ENCODE assay signal across 26 mouse cellular contexts in the genomic region with DNA sequence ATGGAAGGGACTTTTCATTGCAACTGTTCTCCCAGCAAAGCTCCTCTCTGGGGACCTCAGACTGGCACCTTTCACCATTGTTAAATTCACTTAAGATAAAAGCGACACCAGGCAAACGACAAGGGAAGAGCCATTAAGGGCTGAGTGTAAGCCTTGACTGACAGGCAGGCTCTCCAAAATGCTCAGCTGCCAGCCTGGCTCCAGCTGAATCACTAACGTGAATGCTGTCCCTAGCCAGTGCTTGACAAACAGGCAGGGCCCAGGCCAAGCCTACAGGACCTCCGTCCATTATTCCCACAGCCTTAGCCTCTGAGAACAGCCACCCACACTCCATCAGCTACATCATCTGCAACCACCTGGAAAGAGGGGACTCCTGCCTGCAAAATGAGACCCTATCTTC.
A peak's percentile ranks its signal among the peaks of the same experiment; 100 is the strongest.
DNase-seq lines count a peak whose midpoint lies in the region; ATAC-seq and TF ChIP-seq lines count a peak whose summit lies in the region.
"Had no signal": no experiment of that assay in that cellular context is flagged by ENCODE, and none has a peak within 500 bp of the region (broad histone marks: within the 10 kb centered on the region; RNA-seq: fewer than 3 reads in every experiment).

No protein-coding gene starts in this region.

- ATAC-seq in forebrain, embryonic 12.5 days (ENCODE audit: low FRiP score) = 0 out of 2 replicates have a peak, but pooled peaks have one; percentile 17
- peak; percentile 29; the same call in 1 of the 2 replicates for ATAC-seq in hindbrain, embryonic 12.5 days (ENCODE audit: low FRiP score)
- no peak for ATAC-seq in hindbrain, embryonic 14.5 days (ENCODE audit: low FRiP score)
- peak; percentile 55 for ATAC-seq in forebrain, embryonic 16.5 days
- ATAC-seq: activated CD4-positive, CD25-positive, alpha-beta regulatory T cell, adult 4 months; inflammation-experienced regulatory T-cells, adult 6 months; intestine, postnatal 0 days; Patski had no signal

- no peaks in the 10 kb centered on the region for H3K27me3 ChIP-seq in forebrain, embryonic 12.5 days
- no peaks in the 10 kb centered on the region for H3K27me3 ChIP-seq in forebrain, embryonic 10.5 days (ENCODE audit: poor library complexity, severe bottlenecking)
- H3K27me3 ChIP-seq in hindbrain, embryonic 12.5 days = no peaks in the 10 kb centered on the region; the same call in 1 of the 2 replicates
- H3K27me3 ChIP-seq in hindbrain, embryonic 14.5 days (ENCODE audit: control insufficient read depth, insufficient read depth, low read length) = no peaks in the 10 kb centered on the region
- no peaks in the 10 kb centered on the region for H3K27me3 ChIP-seq in forebrain, embryonic 16.5 days (replicated peaks; ENCODE audit: control insufficient read depth, insufficient read depth, low read length)
- H3K27me3 ChIP-seq: CH12.LX; embryonic facial prominence, embryonic 15.5 days; heart, embryonic 15.5 days; Patski had no signal

- H3K9me3 ChIP-seq in forebrain, embryonic 12.5 days = no peaks in the 10 kb centered on the region
- no peaks in the 10 kb centered on the region for H3K9me3 ChIP-seq in forebrain, embryonic 10.5 days
- no peaks in the 10 kb centered on the region for H3K9me3 ChIP-seq in hindbrain, embryonic 12.5 days (replicated peaks)
- H3K9me3 ChIP-seq in hindbrain, embryonic 14.5 days (ENCODE audit: control insufficient read depth, low read length) = peaks cover under 1% of the 10 kb centered on the region; the same call in 1 of the 2 replicates
- H3K9me3 ChIP-seq in forebrain, embryonic 16.5 days (ENCODE audit: control insufficient read depth, low read length) = no peaks in the 10 kb centered on the region
- H3K9me3 ChIP-seq: embryonic facial prominence, embryonic 15.5 days; heart, embryonic 15.5 days had no signal

- TF ChIP-seq POLR2A in brain, embryonic 14.5 days (IDR thresholded peaks at IDR 0.05; ENCODE audit: borderline replicate concordance, extremely low read depth, insufficient read depth, insufficient read length, poor library complexity, severe bottlenecking) = no peak

- TF ChIP-seq CTCF in brain, embryonic 14.5 days (IDR thresholded peaks at IDR 0.05; ENCODE audit: borderline replicate concordance, extremely low read depth, insufficient read depth, insufficient read length) = no peak

- H3K36me3 ChIP-seq in forebrain, embryonic 12.5 days (replicated peaks) = no peaks in the 10 kb centered on the region
- H3K36me3 ChIP-seq in forebrain, embryonic 10.5 days (replicated peaks) = no peaks in the 10 kb centered on the region
- no peaks in the 10 kb centered on the region for H3K36me3 ChIP-seq in hindbrain, embryonic 12.5 days
- no peaks in the 10 kb centered on the region for H3K36me3 ChIP-seq in hindbrain, embryonic 14.5 days (replicated peaks; ENCODE audit: control insufficient read depth, insufficient read depth)
- no peaks in the 10 kb centered on the region for H3K36me3 ChIP-seq in forebrain, embryonic 16.5 days (ENCODE audit: control insufficient read depth, insufficient read depth)
- H3K36me3 ChIP-seq: embryonic facial prominence, embryonic 15.5 days; heart, embryonic 15.5 days had no signal

- no peak for DNase-seq in forebrain, embryonic 10.5 days (ENCODE audit: extremely low spot score, low spot score)
- no peak for DNase-seq in hindbrain, embryonic 14.5 days (ENCODE audit: low spot score)
- peak; percentile 74 for DNase-seq in brain, embryonic 14.5 days (ENCODE audit: low read depth)
- no peak for DNase-seq in lung, adult 18-20 months
- DNase-seq: adrenal gland, postnatal 25 days; cerebellum, adult 11 months; cerebellum, adult 9-10 months; embryo, embryonic 11 days; gastrocnemius, adult 2 months; gastrocnemius, postnatal 36 days; heart, adult 2 months; heart, postnatal 14 days; kidney, adult 8-10 months had no signal

- H3K9ac ChIP-seq in forebrain, embryonic 12.5 days = no peak overlapping the region
- H3K9ac ChIP-seq in hindbrain, embryonic 12.5 days = no peak overlapping the region
- H3K9ac ChIP-seq in hindbrain, embryonic 14.5 days = no peak overlapping the region
- H3K9ac ChIP-seq in forebrain, embryonic 16.5 days (replicated peaks; ENCODE audit: low read depth, low read length) = no peak overlapping the region
- H3K9ac ChIP-seq: embryonic facial prominence, embryonic 15.5 days; heart, embryonic 15.5 days had no signal

- peaks cover 14% of the 10 kb centered on the region for H3K4me1 ChIP-seq in forebrain, embryonic 12.5 days
- peaks cover 13% of the 10 kb centered on the region for H3K4me1 ChIP-seq in forebrain, embryonic 10.5 days
- 0 out of 2 replicates have a peak, but pooled peaks cover 6% of the 10 kb centered on the region for H3K4me1 ChIP-seq in hindbrain, embryonic 12.5 days
- peaks cover 4% of the 10 kb centered on the region; the same call in 1 of the 2 replicates for H3K4me1 ChIP-seq in hindbrain, embryonic 14.5 days (replicated peaks; ENCODE audit: control insufficient read depth, insufficient read depth, low read length)
- peaks cover 5% of the 10 kb centered on the region for H3K4me1 ChIP-seq in forebrain, embryonic 16.5 days (replicated peaks; ENCODE audit: control insufficient read depth, insufficient read depth, low read length)
- H3K4me1 ChIP-seq: embryonic facial prominence, embryonic 15.5 days; heart, embryonic 15.5 days had no signal

- WGBS in forebrain, embryonic 12.5 days = 29% methylated on average over 4 of the region's 4 CpGs
- WGBS in forebrain, embryonic 10.5 days = 32% methylated on average over 4 of the region's 4 CpGs
- WGBS in hindbrain, embryonic 12.5 days = 38% methylated on average over 4 of the region's 4 CpGs
- 39% methylated on average over 4 of the region's 4 CpGs for WGBS in hindbrain, embryonic 14.5 days
- WGBS in forebrain, embryonic 16.5 days = 21% methylated on average over 4 of the region's 4 CpGs

- no peak overlapping the region for H3K4me3 ChIP-seq in forebrain, embryonic 12.5 days (replicated peaks)
- no peak overlapping the region for H3K4me3 ChIP-seq in forebrain, embryonic 10.5 days
- no peak overlapping the region for H3K4me3 ChIP-seq in hindbrain, embryonic 12.5 days
- no peak overlapping the region for H3K4me3 ChIP-seq in hindbrain, embryonic 14.5 days (replicated peaks; ENCODE audit: low read length)
- H3K4me3 ChIP-seq in forebrain, embryonic 16.5 days (replicated peaks; ENCODE audit: low read length) = no peak overlapping the region
- H3K4me3 ChIP-seq: embryonic facial prominence, embryonic 15.5 days; erythroblast, embryonic 14.5 days; gastrocnemius, adult 2 months; heart, adult 2 months; heart, embryonic 15.5 days had no signal

- peak overlapping the region; percentile 21; the same call in 1 of the 2 replicates for H3K27ac ChIP-seq in forebrain, embryonic 12.5 days
- H3K27ac ChIP-seq in forebrain, embryonic 10.5 days = no peak overlapping the region
- H3K27ac ChIP-seq in hindbrain, embryonic 12.5 days = no peak overlapping the region
- H3K27ac ChIP-seq in hindbrain, embryonic 14.5 days = no peak overlapping the region
- peak overlapping the region; percentile 27; the same call in 1 of the 2 replicates for H3K27ac ChIP-seq in forebrain, embryonic 16.5 days (ENCODE audit: low read length)
- H3K27ac ChIP-seq: embryonic facial prominence, embryonic 15.5 days; gastrocnemius, adult 2 months; heart, adult 2 months; heart, embryonic 15.5 days; kidney, postnatal 0 days had no signal

- H3K4me2 ChIP-seq in forebrain, embryonic 12.5 days = no peak overlapping the region
- H3K4me2 ChIP-seq in hindbrain, embryonic 12.5 days (replicated peaks) = no peak overlapping the region
- H3K4me2 ChIP-seq in hindbrain, embryonic 14.5 days (replicated peaks) = no peak overlapping the region
- no peak overlapping the region for H3K4me2 ChIP-seq in forebrain, embryonic 16.5 days (ENCODE audit: low read length)
- H3K4me2 ChIP-seq: embryonic facial prominence, embryonic 15.5 days; heart, embryonic 11.5 days; heart, embryonic 15.5 days had no signal

Comparison
In these comparisons a context has a peak if more than half of its experiments do, and no peak if none do; other contexts are left out.
1. H3K27ac ChIP-seq: peak in forebrain, embryonic 12.5 days (single experiment) and forebrain, embryonic 16.5 days (single experiment); none in forebrain, embryonic 10.5 days (single experiment), hindbrain, embryonic 12.5 days (single experiment) and hindbrain, embryonic 14.5 days (single experiment).